Mouse (Mus musculus) liver (tissue): Measurements from ENCODE around the gene Slc22a23.

Experiments used
- DNase-seq: peaks from one replicate; pipeline ENCODE4 v3.0.0-alpha.2; 2020; ENCODE audit warnings: mixed read lengths

The Slc22a23 gene

GRCm38 (mm10) chr13:34232992-34233391 lies 112.0 kb downstream of the Slc22a23 start:
- DNase-seq, result no peak

- no peak for DNase-seq
These were observed 116.1 kb downstream of the Slc22a23 start for GRCm38 (mm10) chr13:34228905-34229304.

GRCm38 (mm10) chr13:34227720-34228661 lies 117.0 kb downstream of the Slc22a23 start:
- DNase-seq, result no peak

GRCm38 (mm10) chr13:34226940-34227339 lies 118.0 kb downstream of the Slc22a23 start:
- no peak for DNase-seq

GRCm38 (mm10) chr13:34222985-34223384 lies 122.0 kb downstream of the Slc22a23 start:
- DNase-seq, result no peak

GRCm38 (mm10) chr13:34219728-34220127 lies 125.3 kb downstream of the Slc22a23 start:
- no peak for DNase-seq

- DNase-seq, result no peak
These were observed 126.2 kb downstream of the Slc22a23 start for GRCm38 (mm10) chr13:34218776-34219175.

- DNase-seq, result no peak
These were observed 130.1 kb downstream of the Slc22a23 start for GRCm38 (mm10) chr13:34214855-34215254.

GRCm38 (mm10) chr13:34212735-34213212 lies 132.2 kb downstream of the Slc22a23 start:
- no peak for DNase-seq

- DNase-seq, result no peak
These were observed 133.7 kb downstream of the Slc22a23 start for GRCm38 (mm10) chr13:34211261-34211775.

- no peak for DNase-seq
These were observed 137.1 kb downstream of the Slc22a23 start for GRCm38 (mm10) chr13:34207714-34208470.

GRCm38 (mm10) chr13:34205216-34205615 lies 139.8 kb downstream of the Slc22a23 start:
- DNase-seq, result no peak

- DNase-seq, result no peak
These were observed 149.3 kb downstream of the Slc22a23 start for GRCm38 (mm10) chr13:34195676-34196075.

- no peak for DNase-seq
These were observed 151.6 kb downstream of the Slc22a23 start for GRCm38 (mm10) chr13:34193384-34193783.

GRCm38 (mm10) chr13:34192414-34193191 lies 152.4 kb downstream of the Slc22a23 start:
- DNase-seq, result no peak

- peak; percentile 54 for DNase-seq
These were observed 157.4 kb downstream of the Slc22a23 start for GRCm38 (mm10) chr13:34187571-34187970.

- no peak for DNase-seq
These were observed 159.6 kb downstream of the Slc22a23 start for GRCm38 (mm10) chr13:34185371-34185770.

- DNase-seq, result no peak
These were observed 163.4 kb downstream of the Slc22a23 start for GRCm38 (mm10) chr13:34181624-34182023.

- DNase-seq, result no peak
These were observed 171.0 kb downstream of the Slc22a23 start for GRCm38 (mm10) chr13:34174025-34174424.

- DNase-seq, result no peak
These were observed 181.5 kb downstream of the Slc22a23 start for GRCm38 (mm10) chr13:34163304-34163975.

GRCm38 (mm10) chr13:34162491-34163303 lies 182.3 kb downstream of the Slc22a23 start, which contains the start of gene Psmg4:
Psmg4 (plus strand) TSS chr13:34162964.
- peak; percentile 95 for DNase-seq
